Mouse (Mus musculus): Measurements from ENCODE around the gene Myo19. TPM values are rescaled to one million over a fixed set of nuclear protein-coding genes. Genes with fewer than 3 reads are reported as not detected.
"Not testable (repeated sequence)": the region's sequence is repeated elsewhere in the genome, so short reads cannot be mapped to it uniquely, and the experiment has no call there.

The Myo19 gene
- polyA plus RNA-seq, 1 experiment, result 15.3 TPM

DNA sequence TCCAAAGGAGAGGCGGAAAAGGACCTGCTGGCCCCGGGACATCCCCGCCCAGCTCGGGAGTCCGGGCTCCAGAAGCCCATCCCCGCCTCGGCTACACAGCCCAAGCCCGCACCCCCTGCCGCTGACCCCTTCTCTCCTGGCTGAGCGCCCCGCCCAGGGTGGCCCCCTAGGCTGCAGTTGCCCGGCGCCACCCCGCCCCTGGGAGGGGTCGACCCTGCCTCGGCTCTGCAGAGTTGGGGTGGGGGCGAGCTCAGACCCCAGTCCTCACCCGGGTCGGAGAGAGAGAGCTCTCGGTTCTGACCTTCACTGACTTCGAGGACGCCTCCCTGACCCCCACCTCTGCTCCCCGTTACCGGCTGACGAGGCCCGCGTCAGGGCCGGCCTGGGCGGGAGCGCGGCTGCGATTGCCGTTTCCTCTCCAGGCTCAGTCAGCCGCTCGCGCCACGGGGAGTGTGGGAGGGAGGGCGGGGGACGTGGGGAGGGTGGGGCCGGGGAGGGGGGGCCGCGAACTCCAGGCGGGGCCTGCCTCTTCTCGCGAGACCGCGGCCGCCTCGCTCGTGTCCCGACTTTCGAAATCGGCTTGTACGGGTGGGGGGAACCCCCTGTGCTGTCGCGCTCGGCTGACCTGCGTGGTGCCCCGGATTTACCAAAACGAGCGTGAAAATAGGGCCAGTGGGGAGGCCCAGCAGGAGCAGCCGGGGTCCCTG lies 9.5 kb upstream of the Myo19 start, which contains the start of gene Ggnbp2:
Gene Ggnbp2, minus strand, starts transcription at position 481 of the 707 bp plus-strand sequence.
- TF ChIP-seq POLR2A (IDR thresholded peaks at IDR 0.05; ENCODE audit: low read depth, low read length), result peak; percentile 81
- no peak for TF ChIP-seq CTCF (IDR thresholded peaks at IDR 0.05; ENCODE audit: borderline replicate concordance, insufficient read depth, low read length)

DNA sequence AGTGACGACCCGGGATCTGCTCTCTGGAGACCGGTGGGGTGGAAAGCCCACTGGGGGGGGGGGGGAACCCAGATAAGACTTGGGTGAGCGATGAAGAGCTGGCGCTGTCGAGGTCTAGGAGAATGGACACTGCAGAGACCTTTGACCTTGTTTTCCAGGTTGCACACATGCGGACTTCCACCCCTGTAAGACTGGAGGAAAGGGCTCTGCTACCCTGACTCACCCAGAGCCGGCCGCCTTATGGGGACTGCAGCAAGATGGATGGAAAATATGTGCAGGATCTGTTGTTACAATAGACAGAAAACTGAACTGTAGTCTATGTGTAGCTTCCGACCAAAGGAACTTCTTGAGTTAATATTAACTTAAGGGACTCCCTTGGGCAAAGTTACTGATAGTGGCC lies 8.9 kb upstream of the Myo19 start:
- peak overlapping the region; percentile 81 for H3K4me3 ChIP-seq (ENCODE audit: insufficient read depth, low read length)

More for the DNA sequence above, 9.5 kb upstream of the Myo19 start, which contains the start of gene Ggnbp2:
- Histone ChIP-seq H3K4me3 (ENCODE audit: insufficient read depth, low read length) (peak within 1 kb of the TSS; percentile 99), H3K4me1 (ENCODE audit: control insufficient read depth, insufficient read depth, low read length) (peaks cover 2% of the 10 kb centered on the region; the same call in 1 of the 2 replicates), H3K27ac (ENCODE audit: insufficient read depth, low read length) (peak within 1 kb of the TSS; percentile 100)

DNA sequence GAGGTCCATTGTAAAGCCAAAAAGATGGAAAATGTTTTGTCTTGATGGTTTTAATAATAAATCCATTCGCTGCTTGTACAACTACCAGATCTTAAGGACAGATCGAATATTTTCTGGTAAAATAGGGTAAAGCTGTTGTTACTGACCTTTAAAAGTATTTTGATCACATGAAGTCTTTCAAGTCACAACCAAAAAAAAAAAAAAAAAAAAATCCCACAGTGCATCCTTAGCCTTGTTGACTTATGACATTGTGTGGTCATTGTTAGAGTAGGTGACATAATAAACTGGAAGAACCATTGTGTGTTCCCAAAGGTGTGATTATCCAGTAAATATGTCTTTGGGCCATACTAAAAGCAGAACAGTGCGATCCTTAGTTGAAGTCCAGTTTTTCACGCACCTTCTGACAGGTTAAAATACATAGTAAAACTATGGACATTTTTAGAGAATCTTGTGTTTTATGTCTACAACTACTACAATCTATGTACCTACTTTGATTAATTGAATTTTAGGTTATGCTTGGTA lies 8.3 kb upstream of the Myo19 start:
- Histone ChIP-seq H3K27ac (ENCODE audit: insufficient read depth, low read length) (peak overlapping the region; percentile 64), H3K4me3 (ENCODE audit: insufficient read depth, low read length) (peak overlapping the region; percentile 81), H3K4me1 (ENCODE audit: control insufficient read depth, insufficient read depth, low read length) (peaks cover 2% of the 10 kb centered on the region; the same call in 1 of the 2 replicates)
- no peak for TF ChIP-seq CTCF (IDR thresholded peaks at IDR 0.05; ENCODE audit: borderline replicate concordance, insufficient read depth, low read length)
- no peak for TF ChIP-seq POLR2A (IDR thresholded peaks at IDR 0.05; ENCODE audit: low read depth, low read length)

More for the DNA sequence above, 8.9 kb upstream of the Myo19 start:
- Histone ChIP-seq H3K4me1 (ENCODE audit: control insufficient read depth, insufficient read depth, low read length) (peaks cover 2% of the 10 kb centered on the region; the same call in 1 of the 2 replicates), H3K27ac (ENCODE audit: insufficient read depth, low read length) (peak overlapping the region; percentile 64)
- TF ChIP-seq POLR2A (IDR thresholded peaks at IDR 0.05; ENCODE audit: low read depth, low read length) (no peak; the same call in 1 of the 2 replicates), CTCF (IDR thresholded peaks at IDR 0.05; ENCODE audit: borderline replicate concordance, insufficient read depth, low read length) (no peak)

DNA sequence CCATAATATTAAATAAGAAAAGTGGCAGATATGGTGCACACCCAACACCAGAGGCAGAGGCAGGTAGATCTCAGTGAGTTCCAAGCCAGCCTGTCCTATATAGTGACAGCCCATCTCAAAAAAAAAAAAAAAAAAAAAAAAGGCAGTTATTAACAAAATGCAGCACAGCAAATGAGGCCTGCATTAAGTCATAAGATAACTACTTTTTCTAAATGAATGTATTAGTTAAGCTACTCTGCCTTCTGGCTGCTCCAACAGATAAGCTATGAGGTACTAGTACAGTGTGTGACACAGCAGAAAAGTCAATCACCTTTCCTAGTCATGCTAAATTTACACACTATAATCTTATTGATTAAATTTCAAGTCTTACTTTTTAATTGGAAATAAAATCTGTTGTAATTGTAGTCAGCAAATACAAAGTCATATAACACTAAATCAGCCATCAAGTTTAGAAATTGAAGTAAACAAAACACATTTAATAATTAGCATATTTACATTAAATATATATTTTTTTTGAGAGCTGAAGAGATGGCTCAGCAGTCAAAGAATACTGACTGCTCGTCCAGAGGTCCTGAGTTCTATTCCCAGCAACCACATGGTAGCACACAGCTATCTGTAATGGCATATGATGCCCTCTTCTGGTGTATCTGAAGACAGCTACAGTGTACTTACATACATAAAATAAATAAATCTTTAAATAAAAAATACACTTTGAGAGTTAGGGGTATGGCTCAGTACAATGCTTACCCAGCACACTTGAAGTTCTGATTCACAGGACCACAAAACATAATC lies 6.7 kb upstream of the Myo19 start:
- Histone ChIP-seq H3K4me3 (ENCODE audit: insufficient read depth, low read length) (no peak overlapping the region), H3K27ac (ENCODE audit: insufficient read depth, low read length) (no peak overlapping the region), H3K4me1 (ENCODE audit: control insufficient read depth, insufficient read depth, low read length) (no peaks in the 10 kb centered on the region)
- TF ChIP-seq POLR2A (IDR thresholded peaks at IDR 0.05; ENCODE audit: low read depth, low read length), result no peak
- TF ChIP-seq CTCF (IDR thresholded peaks at IDR 0.05; ENCODE audit: borderline replicate concordance, insufficient read depth, low read length), result no peak

DNA sequence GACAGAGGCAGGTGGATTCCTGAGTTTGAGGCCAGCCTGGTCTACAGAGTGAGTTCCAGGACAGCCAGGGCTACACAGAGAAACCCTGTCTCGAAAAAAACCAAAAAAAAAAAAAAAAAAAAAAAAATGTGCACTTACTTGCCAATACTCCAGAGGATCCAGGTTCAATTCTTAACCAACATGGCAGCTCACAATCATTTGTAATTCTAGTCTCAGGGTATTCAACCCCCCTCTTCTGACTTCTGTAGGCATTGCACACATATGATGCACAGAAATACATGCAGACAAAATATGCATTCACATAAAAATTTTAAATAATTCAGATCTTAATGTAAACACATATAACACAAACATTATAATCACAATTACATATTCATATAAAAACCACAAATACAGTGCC lies 3.9 kb upstream of the Myo19 start:
- not testable (repeated sequence) for H3K4me3 ChIP-seq (ENCODE audit: insufficient read depth, low read length); H3K27ac ChIP-seq (ENCODE audit: insufficient read depth, low read length); H3K4me1 ChIP-seq (ENCODE audit: control insufficient read depth, insufficient read depth, low read length)

DNA sequence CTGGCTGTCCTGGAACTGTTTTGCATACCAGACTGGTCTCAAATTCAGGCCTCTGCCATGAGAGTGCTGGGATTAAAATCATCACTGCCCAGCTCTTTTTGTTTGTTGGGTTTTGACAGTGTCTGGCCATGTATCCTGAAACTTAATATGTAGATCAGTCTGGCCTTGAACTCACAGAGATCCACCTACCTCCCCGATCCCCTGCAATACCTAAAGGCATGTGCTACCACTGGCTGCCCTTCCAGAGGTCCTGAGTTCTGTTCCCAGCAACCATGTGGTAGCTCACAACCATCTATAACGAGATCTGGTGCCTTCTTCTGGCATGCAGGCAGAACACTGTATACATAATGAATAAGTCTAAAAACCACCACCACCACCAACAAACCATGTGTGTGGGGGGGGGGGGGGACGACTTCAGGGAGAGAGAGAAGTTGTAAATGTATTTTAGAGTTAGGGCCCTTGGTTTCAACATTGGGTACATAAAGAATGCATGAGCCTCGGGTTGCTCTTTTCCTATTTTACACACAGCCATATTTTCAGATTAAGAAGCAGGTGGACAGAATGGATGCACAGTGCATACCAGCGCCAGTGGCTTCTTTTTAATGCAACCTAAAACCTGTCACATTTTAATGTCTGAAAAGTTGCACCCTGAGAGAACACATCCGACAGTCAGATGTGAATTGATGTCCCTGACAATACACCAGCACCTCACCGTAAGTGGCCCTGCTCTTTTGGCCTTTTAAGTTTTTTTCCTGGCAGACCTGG lies 759 bp upstream of the Myo19 start:
- TF ChIP-seq POLR2A (IDR thresholded peaks at IDR 0.05; ENCODE audit: low read depth, low read length) (0 out of 2 replicates have a peak, but pooled peaks have one; percentile 29), CTCF (IDR thresholded peaks at IDR 0.05; ENCODE audit: borderline replicate concordance, insufficient read depth, low read length) (no peak)
- Histone ChIP-seq H3K4me1 (ENCODE audit: control insufficient read depth, insufficient read depth, low read length) (no peaks in the 10 kb centered on the region), H3K27ac (ENCODE audit: insufficient read depth, low read length) (peak overlapping the region; percentile 74; the same call in 1 of the 2 replicates), H3K4me3 (ENCODE audit: insufficient read depth, low read length) (peak overlapping the region; percentile 89)

DNA sequence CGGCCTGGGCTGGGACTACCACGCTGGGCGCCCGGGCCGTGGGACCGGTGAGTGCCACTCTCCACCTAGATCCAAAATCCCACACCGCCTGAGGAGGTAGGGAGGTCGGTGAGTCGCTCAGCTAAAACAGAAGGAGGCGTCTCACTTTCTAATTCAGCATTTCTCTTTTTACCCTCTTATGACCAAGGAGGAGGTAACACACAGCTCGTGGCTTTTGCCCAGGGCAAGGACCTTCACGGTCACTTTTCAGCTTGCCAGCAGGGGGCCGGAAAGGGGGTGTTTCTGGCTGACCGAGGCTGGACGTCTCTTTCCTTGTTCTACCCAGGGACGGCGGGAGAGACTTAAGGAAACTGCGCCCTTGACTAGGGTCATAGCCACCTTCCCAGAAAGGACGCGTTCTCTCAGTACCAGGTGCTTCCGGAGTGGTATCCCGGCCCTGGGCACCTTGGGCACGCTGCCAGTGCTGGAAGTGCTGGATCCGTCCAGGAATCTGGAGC lies 565 bp downstream of the Myo19 start:
- Histone ChIP-seq H3K27ac (ENCODE audit: insufficient read depth, low read length) (peak overlapping the region; percentile 74), H3K4me1 (ENCODE audit: control insufficient read depth, insufficient read depth, low read length) (no peaks in the 10 kb centered on the region), H3K4me3 (ENCODE audit: insufficient read depth, low read length) (peak overlapping the region; percentile 89)
- TF ChIP-seq CTCF (IDR thresholded peaks at IDR 0.05; ENCODE audit: borderline replicate concordance, insufficient read depth, low read length), result no peak
- TF ChIP-seq POLR2A (IDR thresholded peaks at IDR 0.05; ENCODE audit: low read depth, low read length), result no peak; the same call in 1 of the 2 replicates

DNA sequence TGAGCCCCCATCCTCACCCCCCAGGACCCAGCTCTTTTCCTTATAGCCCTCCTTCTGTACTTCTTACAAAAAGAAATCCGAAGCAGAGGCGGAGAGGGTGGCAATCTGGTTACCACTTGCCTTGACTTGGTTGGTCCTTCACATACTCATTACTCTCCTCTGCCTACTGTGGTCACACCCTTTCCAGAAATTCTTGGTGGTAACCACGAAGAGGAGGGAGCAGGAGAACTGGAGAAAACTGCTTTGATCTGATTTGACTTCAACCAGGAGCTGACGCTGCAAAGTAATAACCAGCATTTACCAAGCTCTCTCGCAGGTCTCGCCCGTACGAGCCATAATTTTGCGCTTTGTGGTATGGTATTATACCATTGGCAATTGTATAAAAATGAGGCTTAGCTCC lies 1.0 kb downstream of the Myo19 start:
- TF ChIP-seq CTCF (IDR thresholded peaks at IDR 0.05; ENCODE audit: borderline replicate concordance, insufficient read depth, low read length) (no peak), POLR2A (IDR thresholded peaks at IDR 0.05; ENCODE audit: low read depth, low read length) (0 out of 2 replicates have a peak, but pooled peaks have one; percentile 8)
- peak overlapping the region; percentile 74 for H3K27ac ChIP-seq (ENCODE audit: insufficient read depth, low read length)
- no peaks in the 10 kb centered on the region for H3K4me1 ChIP-seq (ENCODE audit: control insufficient read depth, insufficient read depth, low read length)
- peak overlapping the region; percentile 89 for H3K4me3 ChIP-seq (ENCODE audit: insufficient read depth, low read length)

DNA sequence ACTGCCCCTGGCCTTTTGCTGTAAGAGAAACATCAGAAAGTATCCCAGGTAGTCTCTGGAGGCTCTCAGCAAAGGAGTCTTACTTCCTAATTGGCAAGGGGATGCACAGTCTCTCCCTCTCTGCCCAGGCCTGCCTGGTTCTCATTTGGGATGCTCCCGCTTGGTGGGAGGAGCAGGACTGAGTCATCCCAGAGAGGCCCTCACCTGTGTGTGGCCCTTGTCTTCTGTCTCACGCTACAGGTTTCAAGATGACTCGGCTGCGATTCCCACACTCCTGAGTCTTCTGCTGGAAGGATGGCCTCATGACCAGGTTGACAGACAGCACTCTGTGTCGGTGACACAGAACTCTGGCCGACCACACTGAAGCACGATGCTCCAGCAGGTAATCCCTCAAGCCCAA lies 2.4 kb downstream of the Myo19 start:
- Histone ChIP-seq H3K4me3 (ENCODE audit: insufficient read depth, low read length) (no peak overlapping the region), H3K4me1 (ENCODE audit: control insufficient read depth, insufficient read depth, low read length) (no peaks in the 10 kb centered on the region), H3K27ac (ENCODE audit: insufficient read depth, low read length) (no peak overlapping the region)
- no peak for TF ChIP-seq CTCF (IDR thresholded peaks at IDR 0.05; ENCODE audit: borderline replicate concordance, insufficient read depth, low read length)
- no peak for TF ChIP-seq POLR2A (IDR thresholded peaks at IDR 0.05; ENCODE audit: low read depth, low read length)
